Mouse (Mus musculus): Measurements from ENCODE around the gene Metap1.

The Metap1 gene

DNA sequence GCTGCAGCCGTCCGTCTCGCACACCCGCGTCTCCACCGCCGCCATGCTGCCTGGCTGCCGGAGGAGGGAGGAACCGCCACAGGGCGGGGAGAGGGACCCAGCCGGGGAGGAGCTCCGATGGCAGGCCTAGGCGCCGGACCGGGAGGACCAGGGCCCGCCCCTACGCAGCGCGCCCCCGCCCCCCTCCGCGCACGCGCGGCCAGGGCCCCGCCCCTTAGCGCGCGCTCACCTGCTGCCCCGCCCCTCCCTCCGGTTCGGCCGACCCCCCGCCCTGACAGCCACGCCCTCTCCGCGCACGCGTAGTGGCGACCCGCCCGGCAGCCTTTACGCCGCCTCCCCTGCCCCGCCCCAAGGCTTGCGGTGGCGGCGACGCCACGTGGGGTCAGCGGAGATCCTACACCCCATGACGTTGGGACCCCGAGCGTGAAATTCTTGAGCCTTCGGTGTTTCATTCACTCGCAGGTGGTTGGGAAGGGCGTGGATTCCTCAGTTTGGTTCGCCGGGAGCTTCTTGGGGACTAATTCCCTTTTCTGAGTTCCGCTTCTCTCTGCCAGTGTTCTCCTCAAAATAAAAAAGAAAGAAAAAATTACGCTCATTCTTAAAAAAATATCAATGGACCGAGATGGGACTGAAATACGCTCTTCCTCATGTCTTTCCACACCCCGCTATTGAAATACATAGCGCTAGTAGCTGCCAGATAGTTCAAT is at the start of gene Metap1:
Gene Metap1 (minus strand): TSS at position 189 of the 707 bp plus-strand sequence.
- peak; percentile 96 for DNase-seq (ENCODE audit: low spot score)

DNA sequence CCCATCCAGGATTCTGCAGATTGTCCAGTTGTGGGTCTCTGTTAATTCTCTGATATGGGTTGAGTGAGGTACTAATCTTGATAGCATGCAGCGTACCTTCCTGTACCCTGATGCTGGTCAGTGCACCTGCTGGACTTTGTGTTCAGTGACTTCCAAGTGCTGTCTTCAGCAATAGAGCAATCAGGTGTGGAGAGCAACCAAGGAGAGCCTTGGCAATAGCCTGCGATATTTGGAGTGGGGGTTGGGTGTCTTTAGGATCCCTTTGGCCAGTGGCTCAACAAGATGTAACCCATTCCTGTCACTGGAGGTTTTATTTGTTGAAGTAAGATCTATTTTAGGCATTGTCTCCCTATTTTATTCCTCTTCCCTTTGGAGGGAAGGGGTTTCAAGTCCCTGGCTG is 46.7 kb upstream of the Metap1 start:
- no peak for DNase-seq (ENCODE audit: low spot score)

GRCm38 (mm10) chr3:138532764-138533163 is 43.4 kb upstream of the Metap1 start:
- DNase-seq (ENCODE audit: low spot score) = no peak

GRCm38 (mm10) chr3:138531479-138532181 is 42.3 kb upstream of the Metap1 start:
- no peak for DNase-seq (ENCODE audit: low spot score)

GRCm38 (mm10) chr3:138530578-138531478 is 41.5 kb upstream of the Metap1 start:
- DNase-seq (ENCODE audit: low spot score) = no peak

GRCm38 (mm10) chr3:138528265-138528664 is 39.0 kb upstream of the Metap1 start:
- DNase-seq (ENCODE audit: low spot score) = no peak

DNA sequence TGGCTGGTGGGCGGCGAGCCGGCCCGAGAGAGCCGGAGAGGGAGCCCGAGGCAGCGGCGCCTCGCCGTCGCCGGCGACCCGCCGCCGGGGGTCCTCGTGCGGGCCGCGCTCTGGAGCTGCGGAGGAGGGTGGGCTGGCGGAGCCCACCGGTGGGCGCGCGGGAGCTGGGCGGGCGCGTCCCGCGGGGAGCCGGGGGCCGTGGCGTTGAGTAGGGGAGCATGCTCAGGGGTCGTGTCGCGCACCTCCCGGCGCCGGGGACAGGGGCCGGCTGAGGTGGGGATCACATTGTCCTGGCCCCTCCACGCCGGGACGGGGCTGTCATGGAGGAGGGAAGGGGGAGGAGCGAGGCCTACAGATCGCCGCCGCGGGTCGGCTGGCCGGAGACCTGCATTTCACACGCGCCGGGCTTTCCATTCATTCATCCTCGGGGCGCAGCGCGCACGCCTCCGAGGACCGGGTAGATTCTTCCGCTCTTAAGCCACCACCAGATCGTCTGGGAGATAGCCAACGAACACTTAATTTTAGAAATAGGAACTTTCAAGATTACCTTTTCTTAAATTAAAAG is 38.4 kb upstream of the Metap1 start:
- DNase-seq (ENCODE audit: low spot score) = peak; percentile 86

GRCm38 (mm10) chr3:138526916-138527666 is 37.8 kb upstream of the Metap1 start:
- DNase-seq (ENCODE audit: low spot score) = peak; percentile 100

DNA sequence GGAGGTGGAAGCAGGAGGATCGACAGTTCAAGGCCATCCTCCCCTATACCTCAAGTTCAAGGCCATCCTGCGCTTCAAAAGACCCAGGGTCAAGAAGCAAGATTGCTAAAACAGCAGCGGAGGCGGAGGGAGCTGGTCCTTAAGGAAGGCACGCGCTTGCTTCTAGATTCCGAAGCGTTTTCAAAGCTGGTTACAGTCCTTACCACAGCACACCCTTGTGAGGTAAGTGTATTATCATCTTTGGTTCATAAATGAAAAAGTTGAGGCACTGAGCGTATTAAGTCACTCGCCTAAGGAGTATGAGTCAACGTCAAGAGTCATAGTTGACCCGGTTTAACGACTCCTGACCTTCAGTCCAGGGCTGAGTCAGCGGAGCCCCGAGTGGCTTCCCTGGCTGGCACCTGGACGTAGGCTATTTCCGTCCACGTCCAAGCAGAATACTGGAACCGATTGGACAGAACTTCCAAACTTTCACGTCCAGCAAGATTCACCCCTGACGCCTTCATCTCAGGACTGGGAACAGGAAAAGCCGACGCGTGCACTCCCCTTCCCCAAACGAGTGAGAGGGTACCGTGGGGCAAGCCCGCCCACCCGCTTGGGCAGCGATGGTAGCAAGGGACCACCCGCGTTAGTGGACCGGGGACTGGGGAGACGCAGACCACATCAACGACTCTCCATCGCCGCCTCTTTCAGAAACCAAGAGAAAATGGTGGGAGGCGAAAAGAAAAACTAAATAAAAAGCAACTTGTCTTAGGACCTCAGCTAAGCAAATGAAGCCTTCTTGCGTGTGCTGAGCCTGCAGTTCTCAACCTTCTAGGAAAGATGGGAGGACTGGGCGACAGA is 37.0 kb upstream of the Metap1 start, which contains the start of gene Eif4e:
Gene Eif4e (plus strand): TSS at position 107 of the 843 bp plus-strand sequence.
- peak; percentile 54 for DNase-seq (ENCODE audit: low spot score)

GRCm38 (mm10) chr3:138525494-138525893 is 36.2 kb upstream of the Metap1 start:
- DNase-seq (ENCODE audit: low spot score) = no peak

GRCm38 (mm10) chr3:138523956-138524355 is 34.6 kb upstream of the Metap1 start:
- DNase-seq (ENCODE audit: low spot score) = no peak

GRCm38 (mm10) chr3:138519218-138519617 is 29.9 kb upstream of the Metap1 start:
- no peak for DNase-seq (ENCODE audit: low spot score)

- DNase-seq (ENCODE audit: low spot score) = no peak
Measured at GRCm38 (mm10) chr3:138517881-138518280, 28.6 kb upstream of the Metap1 start.

DNA sequence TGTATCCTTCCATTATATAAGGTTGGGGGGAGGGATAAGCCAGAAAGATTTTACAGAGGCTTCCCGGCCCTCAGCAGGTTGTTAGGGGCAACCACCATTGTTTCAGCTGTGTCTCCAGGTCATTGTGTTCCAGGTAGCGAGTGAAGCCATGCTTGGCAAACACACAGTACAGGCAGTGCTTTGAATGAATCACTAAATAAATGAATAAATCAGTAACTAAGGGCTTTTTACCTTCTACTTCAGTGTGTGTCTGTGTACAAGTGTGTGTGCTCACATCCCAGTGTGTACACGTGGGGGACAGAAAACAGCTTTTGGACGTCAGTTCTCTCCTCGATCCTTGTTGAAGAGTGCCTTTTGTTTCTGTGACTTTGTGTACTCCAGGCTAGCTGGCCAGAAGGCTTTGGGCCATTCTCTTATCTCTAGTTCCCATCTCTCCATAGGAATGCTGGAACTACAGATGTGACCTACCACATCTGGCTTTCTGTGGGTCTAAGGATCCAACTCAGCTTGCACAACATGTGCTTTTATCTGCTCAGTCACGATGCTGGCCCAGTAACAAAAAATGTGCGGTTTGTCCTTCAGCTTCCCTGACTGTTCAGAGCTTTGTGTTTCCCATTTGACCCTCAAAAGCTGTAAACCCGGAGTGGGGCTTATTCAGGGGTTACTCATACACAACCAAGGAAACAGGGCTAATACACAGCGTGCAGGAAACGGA is 26.5 kb upstream of the Metap1 start:
- peak; percentile 54 for DNase-seq (ENCODE audit: low spot score)

GRCm38 (mm10) chr3:138514749-138515148 is 25.4 kb upstream of the Metap1 start:
- DNase-seq (ENCODE audit: low spot score) = no peak

- DNase-seq (ENCODE audit: low spot score) = no peak
Measured at GRCm38 (mm10) chr3:138513243-138513642, 23.9 kb upstream of the Metap1 start.

GRCm38 (mm10) chr3:138510471-138510870 is 21.2 kb upstream of the Metap1 start:
- DNase-seq (ENCODE audit: low spot score) = no peak

DNA sequence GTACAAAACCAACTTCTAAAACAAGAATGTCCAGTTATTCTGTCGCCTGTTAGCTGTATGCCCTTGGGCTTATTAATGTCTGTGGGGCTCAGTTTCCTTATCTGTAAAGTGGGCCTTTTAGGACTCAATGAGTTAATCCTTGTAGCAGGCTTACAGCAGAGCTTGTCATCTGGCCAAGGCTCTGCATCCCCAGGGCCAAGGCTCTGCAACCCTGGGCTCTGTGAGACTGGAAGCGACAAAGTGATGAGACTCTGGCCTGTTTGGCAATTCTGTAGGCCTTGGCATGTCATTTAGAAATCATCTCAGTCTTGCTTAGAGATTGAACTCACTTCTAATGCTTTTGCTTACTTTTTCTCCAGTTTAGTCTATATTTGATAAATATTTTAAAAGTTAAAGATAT is 20.3 kb upstream of the Metap1 start:
- DNase-seq (ENCODE audit: low spot score) = no peak

GRCm38 (mm10) chr3:138506749-138507148 is 17.4 kb upstream of the Metap1 start:
- DNase-seq (ENCODE audit: low spot score) = no peak

- DNase-seq (ENCODE audit: low spot score) = no peak
Measured at GRCm38 (mm10) chr3:138503754-138504153, 14.4 kb upstream of the Metap1 start.
